Mouse (Mus musculus) heart, embryonic 10.5 days (tissue): ENCODE results near the gene Fhad1. TPM values are rescaled to one million over a fixed set of nuclear protein-coding genes. Genes with fewer than 3 reads are reported as not detected.

Experiments used
- DNase-seq: peaks from one replicate; pipeline ENCODE4 v3.0.0-alpha.2; 2017; ENCODE audit warnings: low spot score
- H3K27ac ChIP-seq: fragments of 300-500 bp; sonication (generic); 2 replicates; pipeline ENCODE4 v1.5.1; 2016; ENCODE audit warnings: mild to moderate bottlenecking
- H3K27me3 ChIP-seq: fragments of 300-500 bp; sonication (generic); 2 replicates; pipeline ENCODE4 v1.6.1; 2016; ENCODE audit warnings: mild to moderate bottlenecking; ENCODE audit not compliant: poor library complexity, insufficient read depth, severe bottlenecking
- H3K36me3 ChIP-seq: fragments of 300-500 bp; sonication (generic); 2 replicates; pipeline ENCODE4 v1.6.1; 2016; ENCODE audit warnings: mild to moderate bottlenecking, moderate library complexity
- H3K4me1 ChIP-seq: fragments of 300-500 bp; sonication (generic); 2 replicates; pipeline ENCODE4 v1.6.1; 2016; ENCODE audit warnings: mild to moderate bottlenecking
- H3K4me3 ChIP-seq: fragments of 300-500 bp; sonication (generic); 2 replicates; pipeline ENCODE4 v1.5.1; 2016; ENCODE audit warnings: mild to moderate bottlenecking, moderate library complexity
- H3K9me3 ChIP-seq: fragments of 300-500 bp; sonication (generic); 2 replicates; pipeline ENCODE4 v1.6.1; 2016; ENCODE audit warnings: mild to moderate bottlenecking, moderate library complexity
- whole genome bisulfite sequencing: fragments of 180-500 bp; shearing (Covaris S2); methylation state at CpG from one replicate; pipeline ENCODE4 v1.1.7; 2016; 5-methylcytosine and 5-hydroxymethylcytosine counted together
- polyA plus RNA-seq: library from polyadenylated mRNA; unstranded; fragments of >200 nt; fragmentation: Nextera tagmentation; extraction: Ambion mirVana; gene quantifications from 2 replicates; pipeline ENCODE4 v1.2.1, GENCODE M21; 2016

Fhad1 gene
- polyA plus RNA-seq, 1 experiment from 2014 or later: 3.4 TPM

GRCm38 (mm10) chr4:141992530-141993204 lies 22.2 kb downstream of the Fhad1 start:
- WGBS: 75% methylated on average over 14 of the region's 14 CpGs
- Histone ChIP-seq H3K27me3 (no peaks in the 10 kb centered on the region), H3K4me3 (no peak overlapping the region), H3K36me3 (no peaks in the 10 kb centered on the region), H3K4me1 (peaks cover 9% of the 10 kb centered on the region), H3K27ac (no peak overlapping the region), H3K9me3 (no peaks in the 10 kb centered on the region)
- DNase-seq: no peak

- H3K27me3 ChIP-seq: no peaks in the 10 kb centered on the region
- peaks cover 11% of the 10 kb centered on the region for H3K4me1 ChIP-seq
- DNase-seq: no peak
- WGBS: 70% methylated on average over 1 of the region's 1 CpGs
- H3K36me3 ChIP-seq: no peaks in the 10 kb centered on the region
- H3K9me3 ChIP-seq: no peaks in the 10 kb centered on the region
- no peak overlapping the region for H3K27ac ChIP-seq
- no peak overlapping the region for H3K4me3 ChIP-seq
These were observed 26.7 kb downstream of the Fhad1 start for GRCm38 (mm10) chr4:141988178-141988577.

GRCm38 (mm10) chr4:141983689-141984088 lies 31.2 kb downstream of the Fhad1 start:
- DNase-seq: no peak
- H3K4me3 ChIP-seq: no peak overlapping the region
- no peaks in the 10 kb centered on the region for H3K27me3 ChIP-seq
- 64% methylated on average over 3 of the region's 3 CpGs for WGBS
- no peaks in the 10 kb centered on the region for H3K36me3 ChIP-seq
- peaks cover 9% of the 10 kb centered on the region; the same call in 1 of the 2 replicates for H3K4me1 ChIP-seq
- no peaks in the 10 kb centered on the region for H3K9me3 ChIP-seq
- H3K27ac ChIP-seq: no peak overlapping the region

- 62% methylated on average over 3 of the region's 3 CpGs for WGBS
- DNase-seq: no peak
- Histone ChIP-seq H3K27ac (no peak overlapping the region), H3K27me3 (no peaks in the 10 kb centered on the region), H3K4me3 (no peak overlapping the region), H3K36me3 (no peaks in the 10 kb centered on the region), H3K9me3 (no peaks in the 10 kb centered on the region), H3K4me1 (peaks cover 9% of the 10 kb centered on the region; the same call in 1 of the 2 replicates)
These were observed 33.4 kb downstream of the Fhad1 start for GRCm38 (mm10) chr4:141981475-141981874.

- 80% methylated on average over 11 of the region's 11 CpGs for WGBS
- Histone ChIP-seq H3K4me3 (no peak overlapping the region), H3K4me1 (peaks cover 5% of the 10 kb centered on the region; the same call in 1 of the 2 replicates), H3K9me3 (no peaks in the 10 kb centered on the region), H3K27ac (no peak overlapping the region), H3K36me3 (no peaks in the 10 kb centered on the region), H3K27me3 (no peaks in the 10 kb centered on the region; the same call in 1 of the 2 replicates)
- DNase-seq: no peak
These were observed 36.3 kb downstream of the Fhad1 start for GRCm38 (mm10) chr4:141978582-141978981.

GRCm38 (mm10) chr4:141977346-141977745 lies 37.5 kb downstream of the Fhad1 start:
- 57% methylated on average over 9 of the region's 9 CpGs for WGBS
- H3K36me3 ChIP-seq: no peaks in the 10 kb centered on the region
- DNase-seq: no peak
- no peak overlapping the region for H3K27ac ChIP-seq
- peaks cover 4% of the 10 kb centered on the region; the same call in 1 of the 2 replicates for H3K27me3 ChIP-seq
- H3K4me3 ChIP-seq: no peak overlapping the region
- H3K9me3 ChIP-seq: no peaks in the 10 kb centered on the region
- H3K4me1 ChIP-seq: no peaks in the 10 kb centered on the region

- DNase-seq: no peak
- H3K36me3 ChIP-seq: no peaks in the 10 kb centered on the region
- 50% methylated on average over 4 of the region's 4 CpGs for WGBS
- H3K27me3 ChIP-seq: peaks cover 4% of the 10 kb centered on the region; the same call in 1 of the 2 replicates
- H3K9me3 ChIP-seq: peaks cover 6% of the 10 kb centered on the region; the same call in 1 of the 2 replicates
- no peaks in the 10 kb centered on the region for H3K4me1 ChIP-seq
- H3K27ac ChIP-seq: no peak overlapping the region
- no peak overlapping the region for H3K4me3 ChIP-seq
These were observed 38.7 kb downstream of the Fhad1 start for GRCm38 (mm10) chr4:141976163-141976562.

- H3K27ac ChIP-seq: peak overlapping the region; percentile 80
- no peak for DNase-seq
- H3K4me3 ChIP-seq: peak overlapping the region; percentile 19
These were observed 50.3 kb downstream of the Fhad1 start for GRCm38 (mm10) chr4:141964575-141964974.

GRCm38 (mm10) chr4:141963907-141964306 lies 51.0 kb downstream of the Fhad1 start:
- Histone ChIP-seq H3K4me1 (peaks cover 22% of the 10 kb centered on the region), H3K27ac (peak overlapping the region; percentile 80), H3K9me3 (0 out of 2 replicates have a peak, but pooled peaks cover 4% of the 10 kb centered on the region), H3K36me3 (peaks cover 5% of the 10 kb centered on the region; the same call in 1 of the 2 replicates), H3K27me3 (no peaks in the 10 kb centered on the region), H3K4me3 (peak overlapping the region; percentile 19)
- WGBS: 77% methylated on average over 3 of the region's 3 CpGs
- no peak for DNase-seq

More at GRCm38 (mm10) chr4:141964575-141964974, 50.3 kb downstream of the Fhad1 start:
- H3K4me1 ChIP-seq: peaks cover 22% of the 10 kb centered on the region
- H3K36me3 ChIP-seq: peaks cover 5% of the 10 kb centered on the region; the same call in 1 of the 2 replicates
- 20% methylated on average over 6 of the region's 6 CpGs for WGBS
- 0 out of 2 replicates have a peak, but pooled peaks cover 4% of the 10 kb centered on the region for H3K9me3 ChIP-seq
- no peaks in the 10 kb centered on the region for H3K27me3 ChIP-seq

GRCm38 (mm10) chr4:141962811-141963685 lies 51.8 kb downstream of the Fhad1 start:
- DNase-seq: peak; percentile 88
- Histone ChIP-seq H3K27ac (no peak overlapping the region), H3K27me3 (no peaks in the 10 kb centered on the region), H3K4me1 (peaks cover 30% of the 10 kb centered on the region), H3K4me3 (peak overlapping the region; percentile 35), H3K36me3 (peaks cover 5% of the 10 kb centered on the region; the same call in 1 of the 2 replicates), H3K9me3 (0 out of 2 replicates have a peak, but pooled peaks cover 4% of the 10 kb centered on the region)
- WGBS: 9% methylated on average over 23 of the region's 23 CpGs

- H3K36me3 ChIP-seq: peaks cover 5% of the 10 kb centered on the region; the same call in 1 of the 2 replicates
- no peak for DNase-seq
- no peaks in the 10 kb centered on the region for H3K27me3 ChIP-seq
- H3K9me3 ChIP-seq: 0 out of 2 replicates have a peak, but pooled peaks cover 4% of the 10 kb centered on the region
- peaks cover 43% of the 10 kb centered on the region for H3K4me1 ChIP-seq
- 81% methylated on average over 8 of the region's 8 CpGs for WGBS
- no peak overlapping the region for H3K4me3 ChIP-seq
- no peak overlapping the region for H3K27ac ChIP-seq
These were observed 54.8 kb downstream of the Fhad1 start for GRCm38 (mm10) chr4:141960037-141960436.

GRCm38 (mm10) chr4:141959615-141960014 lies 55.3 kb downstream of the Fhad1 start:
- WGBS: 77% methylated on average over 4 of the region's 4 CpGs
- Histone ChIP-seq H3K27me3 (no peaks in the 10 kb centered on the region), H3K4me1 (peaks cover 43% of the 10 kb centered on the region), H3K4me3 (no peak overlapping the region), H3K9me3 (0 out of 2 replicates have a peak, but pooled peaks cover 4% of the 10 kb centered on the region), H3K27ac (no peak overlapping the region), H3K36me3 (peaks cover 5% of the 10 kb centered on the region; the same call in 1 of the 2 replicates)
- DNase-seq: no peak
